Mouse (Mus musculus): ENCODE results near the gene Krtap2-4. TPM values are rescaled to one million over a fixed set of nuclear protein-coding genes. Genes with fewer than 3 reads are reported as not detected.

Krtap2-4 gene
- total RNA-seq (2023), result not detected

GRCm38 (mm10) chr11:99614796-99615363 is at the start of gene Krtap2-4:
Krtap2-4 (minus strand) TSS chr11:99614846.

GRCm38 (mm10) chr11:99658467-99659010 is 43.9 kb upstream of the Krtap2-4 start, which contains the start of gene Gm11563:
Gm11563 (minus strand) TSS chr11:99658960.

GRCm38 (mm10) chr11:99650136-99650535 is 35.5 kb upstream of the Krtap2-4 start, which contains the start of gene Gm11555:
Gm11555 (minus strand) TSS chr11:99650236.

GRCm38 (mm10) chr11:99643635-99644139 is 29.0 kb upstream of the Krtap2-4 start, which contains the start of gene Krtap4-7:
Krtap4-7 (minus strand) TSS chr11:99644089.

GRCm38 (mm10) chr11:99634653-99635134 is 20.0 kb upstream of the Krtap2-4 start, which contains the start of gene Krtap4-2:
Krtap4-2 (minus strand) TSS chr11:99635084.

GRCm38 (mm10) chr11:99628138-99628537 is 13.5 kb upstream of the Krtap2-4 start, which contains the start of gene Krtap4-1:
Krtap4-1 (minus strand) TSS chr11:99628238.

GRCm38 (mm10) chr11:99620335-99620734 is 5.7 kb upstream of the Krtap2-4 start, which contains the start of gene Gm11562:
Gm11562 (minus strand) TSS chr11:99620435.

GRCm38 (mm10) chr11:99610089-99610488 is 4.6 kb downstream of the Krtap2-4 start, which contains the start of gene Gm11937:
Gm11937 (minus strand) TSS chr11:99610189.

GRCm38 (mm10) chr11:99603208-99603607 is 11.4 kb downstream of the Krtap2-4 start, which contains the start of gene Gm11938:
Gm11938 (minus strand) TSS chr11:99603308.

GRCm38 (mm10) chr11:99597742-99598141 is 16.9 kb downstream of the Krtap2-4 start, which contains the start of gene Krtap9-3:
Krtap9-3 (minus strand) TSS chr11:99598105.

GRCm38 (mm10) chr11:99590981-99591380 is 23.7 kb downstream of the Krtap2-4 start, which contains the start of gene Krtap1-3:
Krtap1-3 (minus strand) TSS chr11:99591339.

GRCm38 (mm10) chr11:99583245-99583704 is 31.4 kb downstream of the Krtap2-4 start, which contains the start of gene Krtap1-4:
Krtap1-4 (minus strand) TSS chr11:99583654.

GRCm38 (mm10) chr11:99580636-99581035 is 34.0 kb downstream of the Krtap2-4 start, which contains the start of gene Krtap1-5:
Krtap1-5 (minus strand) TSS chr11:99581016.

GRCm38 (mm10) chr11:99566530-99566929 is 48.1 kb downstream of the Krtap2-4 start, which contains the start of gene Krtap3-1:
Krtap3-1 (minus strand) TSS chr11:99566630.

Other genes with a start within 250 kb of the Krtap2-4 start
- gene Krt28, start 239.9 kb downstream of the Krtap2-4 start, total RNA-seq (2023), result not detected
- 1.4 TPM for gene Krt10, start 225.5 kb downstream of the Krtap2-4 start, total RNA-seq (2023)
- not detected for gene Krt12, start 192.6 kb downstream of the Krtap2-4 start, total RNA-seq (2023)
- not detected for gene Krt20, start 176.7 kb downstream of the Krtap2-4 start, total RNA-seq (2023)
- gene Krt23, start 121.7 kb downstream of the Krtap2-4 start, total RNA-seq (2023), result not detected
- not detected for gene Krt39, start 93.5 kb downstream of the Krtap2-4 start, total RNA-seq (2023)
- not detected for gene Krt40, start 71.7 kb downstream of the Krtap2-4 start, total RNA-seq (2023)
- not detected for gene Krtap3-3, start 64.0 kb downstream of the Krtap2-4 start, total RNA-seq (2023)
- gene Krtap3-2, start 58.0 kb downstream of the Krtap2-4 start, total RNA-seq (2023), result not detected
- gene Gm11939, start 55.4 kb downstream of the Krtap2-4 start, total RNA-seq (2023), result not detected
- gene Krtap3-1, start 48.2 kb downstream of the Krtap2-4 start, total RNA-seq (2023), result not detected
- not detected for gene Krtap1-5, start 33.8 kb downstream of the Krtap2-4 start, total RNA-seq (2023)
- not detected for gene Krtap1-4, start 31.2 kb downstream of the Krtap2-4 start, total RNA-seq (2023)
- gene Krtap1-3, start 23.5 kb downstream of the Krtap2-4 start, total RNA-seq (2023), result not detected
- not detected for gene Krtap9-3, start 16.7 kb downstream of the Krtap2-4 start, total RNA-seq (2023)
- not detected for gene Gm11938, start 11.5 kb downstream of the Krtap2-4 start, total RNA-seq (2023)
- gene Gm11937, start 4.7 kb downstream of the Krtap2-4 start, total RNA-seq (2023), result not detected
- not detected for gene Gm11562, start 5.6 kb upstream of the Krtap2-4 start, total RNA-seq (2023)
- not detected for gene Krtap4-1, start 13.4 kb upstream of the Krtap2-4 start, total RNA-seq (2023)
- not detected for gene Krtap4-2, start 20.2 kb upstream of the Krtap2-4 start, total RNA-seq (2023)
- not detected for gene Krtap4-7, start 29.2 kb upstream of the Krtap2-4 start, total RNA-seq (2023)
- not detected for gene Gm11555, start 35.4 kb upstream of the Krtap2-4 start, total RNA-seq (2023)
- gene Gm11563, start 44.1 kb upstream of the Krtap2-4 start, total RNA-seq (2023), result not detected
- not detected for gene Krtap4-6, start 51.1 kb upstream of the Krtap2-4 start, total RNA-seq (2023)
- not detected for gene Gm14190, start 75.9 kb upstream of the Krtap2-4 start, total RNA-seq (2023)
- not detected for gene Gm14180, start 119.4 kb upstream of the Krtap2-4 start, total RNA-seq (2023)
- not detected for gene Gm11595, start 158.1 kb upstream of the Krtap2-4 start, total RNA-seq (2023)
- gene Krtap4-8, start 165.9 kb upstream of the Krtap2-4 start, total RNA-seq (2023), result not detected
- not detected for gene Krtap4-9, start 170.4 kb upstream of the Krtap2-4 start, total RNA-seq (2023)
- gene Gm11596, start 178.6 kb upstream of the Krtap2-4 start, total RNA-seq (2023), result not detected
- gene Gm11569, start 184.1 kb upstream of the Krtap2-4 start, total RNA-seq (2023), result not detected
- gene Gm11554, start 189.6 kb upstream of the Krtap2-4 start, total RNA-seq (2023), result not detected
- not detected for gene Krtap4-13, start 195.0 kb upstream of the Krtap2-4 start, total RNA-seq (2023)
- not detected for gene Gm11564, start 200.8 kb upstream of the Krtap2-4 start, total RNA-seq (2023)
- gene 2300003K06Rik, start 223.2 kb upstream of the Krtap2-4 start, total RNA-seq (2023), result not detected
- not detected for gene Krtap4-16, start 236.8 kb upstream of the Krtap2-4 start, total RNA-seq (2023)
- gene Gm11568, start 243.1 kb upstream of the Krtap2-4 start, total RNA-seq (2023), result not detected
- not detected for gene Gm11559, start 249.6 kb upstream of the Krtap2-4 start, total RNA-seq (2023)

All from CD8-positive naive resting alpha-beta T cell, adult 57 days (primary cell).